Mouse (Mus musculus): ENCODE measurements around the gene Sart3. TPM values are rescaled to one million over a fixed set of nuclear protein-coding genes. Genes with fewer than 3 reads are reported as not detected.
A peak's percentile ranks its signal among the peaks of the same experiment; 100 is the strongest.

The Sart3 gene
- polyA plus RNA-seq, 1 experiment: 29.3 TPM

GRCm38 (mm10) chr5:113807712-113808111, 35.4 kb upstream of the Sart3 start:
- TF ChIP-seq CEBPB (IDR thresholded peaks at IDR 0.05; ENCODE audit: insufficient read depth, poor library complexity, severe bottlenecking) (no peak), SRF (IDR thresholded peaks at IDR 0.05; ENCODE audit: control insufficient read depth, insufficient read length, low read depth) (no peak), E2F4 (IDR thresholded peaks at IDR 0.05; ENCODE audit: insufficient read depth) (no peak), POLR2A (IDR thresholded peaks at IDR 0.05; ENCODE audit: insufficient read length, low read depth) (no peak), TCF3 (IDR thresholded peaks at IDR 0.05; ENCODE audit: insufficient read length, low read depth) (no peak), MYOG (IDR thresholded peaks at IDR 0.05; ENCODE audit: control insufficient read depth in 1 of 3, insufficient read depth in 1 of 3, insufficient read length in 2 of 3, low read depth in 2 of 3) (no peak), MAX (IDR thresholded peaks at IDR 0.05; ENCODE audit: low read depth) (no peak), MYOD1 (IDR thresholded peaks at IDR 0.05; ENCODE audit: control insufficient read depth in 1 of 3, insufficient read length in 2 of 3, low read depth in 2 of 3) (no peak), TCF12 (IDR thresholded peaks at IDR 0.05; ENCODE audit: insufficient read depth, poor library complexity, severe bottlenecking) (no peak), REST (IDR thresholded peaks at IDR 0.05; ENCODE audit: insufficient read depth, insufficient read length) (no peak), POLR2AphosphoS2 (IDR thresholded peaks at IDR 0.05; ENCODE audit: insufficient read length, low read depth) (no peak), USF1 (IDR thresholded peaks at IDR 0.05; ENCODE audit: low read depth) (no peak)
- H3K27me3 ChIP-seq (ENCODE audit: control insufficient read depth, insufficient read depth, insufficient read length): no peaks in the 10 kb centered on the region
- no peak overlapping the region for H3ac ChIP-seq (ENCODE audit: control insufficient read depth, insufficient read length)
- H3K4me3 ChIP-seq: no peak overlapping the region
- H3K4me2 ChIP-seq (ENCODE audit: low read depth): no peak overlapping the region
- H3K36me3 ChIP-seq (ENCODE audit: control insufficient read depth, insufficient read depth): no peaks in the 10 kb centered on the region
- no peaks in the 10 kb centered on the region for H3K79me2 ChIP-seq (ENCODE audit: control insufficient read depth, insufficient read depth)

DNA sequence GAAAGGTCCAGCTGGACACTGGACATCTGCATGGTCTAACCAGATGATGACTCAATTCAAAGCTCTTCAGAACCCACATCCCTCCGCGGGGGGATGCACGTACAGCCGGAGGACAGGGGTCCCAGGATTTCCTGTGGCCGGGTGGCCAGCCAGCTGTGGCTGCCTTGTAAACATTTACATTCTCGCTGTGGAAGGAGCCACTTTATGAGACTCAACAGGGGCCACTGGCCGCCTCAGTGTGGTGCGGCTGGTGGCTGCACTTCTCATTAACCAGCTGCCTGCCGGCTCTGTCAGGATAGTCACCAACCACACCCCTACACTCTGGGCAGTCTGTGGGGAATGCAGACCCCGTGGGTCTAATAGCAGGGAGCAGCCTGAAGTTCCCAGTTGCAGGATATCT, 34.1 kb upstream of the Sart3 start:
- H3ac ChIP-seq (ENCODE audit: control insufficient read depth, insufficient read length): no peak overlapping the region
- H3K27me3 ChIP-seq (ENCODE audit: control insufficient read depth, insufficient read depth, insufficient read length): no peaks in the 10 kb centered on the region
- no peaks in the 10 kb centered on the region for H3K36me3 ChIP-seq (ENCODE audit: control insufficient read depth, insufficient read depth)
- TF ChIP-seq MYOD1 (IDR thresholded peaks at IDR 0.05; ENCODE audit: control insufficient read depth in 1 of 3, insufficient read length in 2 of 3, low read depth in 2 of 3) (peak in 1 of 3 experiments; percentile 9), USF1 (IDR thresholded peaks at IDR 0.05; ENCODE audit: low read depth) (no peak), SRF (IDR thresholded peaks at IDR 0.05; ENCODE audit: control insufficient read depth, insufficient read length, low read depth) (no peak), POLR2A (IDR thresholded peaks at IDR 0.05; ENCODE audit: insufficient read length, low read depth) (no peak)
- no peaks in the 10 kb centered on the region for H3K79me2 ChIP-seq (ENCODE audit: control insufficient read depth, insufficient read depth)
- H3K4me2 ChIP-seq (ENCODE audit: low read depth): peak overlapping the region; percentile 42
- H3K4me3 ChIP-seq: no peak overlapping the region

DNA sequence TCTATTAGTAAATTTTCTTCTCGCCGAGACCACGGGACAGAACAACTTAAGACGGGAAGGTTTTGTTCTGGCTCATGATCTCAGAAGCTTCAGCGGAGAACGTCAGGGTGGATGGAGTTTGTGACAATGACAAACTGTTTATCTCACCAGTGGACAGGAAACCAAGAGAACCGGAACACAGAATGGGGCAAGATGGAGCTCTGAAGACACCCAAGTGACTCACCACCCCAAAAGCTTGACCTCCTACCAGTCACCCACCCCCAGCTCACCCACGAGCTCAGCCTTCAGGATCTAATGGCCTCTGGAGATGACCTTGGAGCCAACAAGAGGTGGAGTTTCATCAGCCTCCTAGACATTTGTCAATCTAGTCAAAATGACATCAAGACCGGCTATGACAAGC, 33.0 kb upstream of the Sart3 start:
- no peak overlapping the region for H3ac ChIP-seq (ENCODE audit: control insufficient read depth, insufficient read length)
- TF ChIP-seq USF1 (IDR thresholded peaks at IDR 0.05; ENCODE audit: low read depth) (no peak), MAX (IDR thresholded peaks at IDR 0.05; ENCODE audit: low read depth) (no peak), TCF12 (IDR thresholded peaks at IDR 0.05; ENCODE audit: insufficient read depth, poor library complexity, severe bottlenecking) (no peak), MYOG (IDR thresholded peaks at IDR 0.05; ENCODE audit: control insufficient read depth in 1 of 3, insufficient read depth in 1 of 3, insufficient read length in 2 of 3, low read depth in 2 of 3) (no peak), POLR2A (IDR thresholded peaks at IDR 0.05; ENCODE audit: insufficient read length, low read depth) (no peak), TCF3 (IDR thresholded peaks at IDR 0.05; ENCODE audit: insufficient read length, low read depth) (no peak), POLR2AphosphoS2 (IDR thresholded peaks at IDR 0.05; ENCODE audit: insufficient read length, low read depth) (no peak), MYOD1 (IDR thresholded peaks at IDR 0.05; ENCODE audit: control insufficient read depth in 1 of 3, insufficient read length in 2 of 3, low read depth in 2 of 3) (no peak), E2F4 (IDR thresholded peaks at IDR 0.05; ENCODE audit: insufficient read depth) (no peak), SRF (IDR thresholded peaks at IDR 0.05; ENCODE audit: control insufficient read depth, insufficient read length, low read depth) (no peak), REST (IDR thresholded peaks at IDR 0.05; ENCODE audit: insufficient read depth, insufficient read length) (no peak), CEBPB (IDR thresholded peaks at IDR 0.05; ENCODE audit: insufficient read depth, poor library complexity, severe bottlenecking) (no peak)
- H3K4me2 ChIP-seq (ENCODE audit: low read depth): no peak overlapping the region
- no peaks in the 10 kb centered on the region for H3K79me2 ChIP-seq (ENCODE audit: control insufficient read depth, insufficient read depth)
- H3K4me3 ChIP-seq: no peak overlapping the region
- H3K27me3 ChIP-seq (ENCODE audit: control insufficient read depth, insufficient read depth, insufficient read length): no peaks in the 10 kb centered on the region
- no peaks in the 10 kb centered on the region for H3K36me3 ChIP-seq (ENCODE audit: control insufficient read depth, insufficient read depth)

DNA sequence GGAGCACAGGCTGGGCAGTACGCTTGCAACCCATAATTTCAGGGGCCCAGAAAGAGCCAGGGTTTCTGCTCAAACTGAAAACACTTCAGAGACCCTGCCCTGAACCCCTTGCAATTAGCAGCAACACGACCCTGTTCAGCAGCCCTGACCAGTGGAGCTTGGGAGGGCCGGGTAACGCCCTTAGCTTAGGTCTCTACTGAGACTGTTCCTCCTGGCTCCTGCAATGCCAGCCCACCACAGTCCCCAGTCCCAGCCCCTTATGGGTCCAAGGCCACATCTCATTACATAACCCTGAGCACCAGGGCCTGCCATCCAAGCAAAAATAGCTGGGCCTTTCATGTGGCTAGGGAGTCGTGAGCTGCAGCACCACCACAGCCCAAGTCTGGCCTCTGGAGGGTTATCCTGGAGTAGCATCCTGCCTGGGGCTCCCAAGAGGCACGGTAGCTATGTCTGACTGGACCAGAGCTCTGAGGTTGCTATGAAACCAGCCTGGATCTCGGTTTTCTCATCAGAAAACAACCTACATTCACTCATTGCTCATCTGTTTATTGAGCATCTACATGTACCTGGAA, 32.2 kb upstream of the Sart3 start:
- H3ac ChIP-seq (ENCODE audit: control insufficient read depth, insufficient read length): no peak overlapping the region
- no peak overlapping the region for H3K4me3 ChIP-seq
- no peak for TF ChIP-seq POLR2A (IDR thresholded peaks at IDR 0.05; ENCODE audit: insufficient read length, low read depth)
- no peaks in the 10 kb centered on the region for H3K27me3 ChIP-seq (ENCODE audit: control insufficient read depth, insufficient read depth, insufficient read length)
- H3K79me2 ChIP-seq (ENCODE audit: control insufficient read depth, insufficient read depth): no peaks in the 10 kb centered on the region
- H3K36me3 ChIP-seq (ENCODE audit: control insufficient read depth, insufficient read depth): no peaks in the 10 kb centered on the region
- H3K4me2 ChIP-seq (ENCODE audit: low read depth): peak overlapping the region; percentile 20

- peak within 1 kb of the TSS; percentile 34 for H3K4me3 ChIP-seq
- peaks cover 5% of the 10 kb centered on the region for H3K79me2 ChIP-seq (ENCODE audit: control insufficient read depth, insufficient read depth)
- TF ChIP-seq MYOD1 (IDR thresholded peaks at IDR 0.05; ENCODE audit: control insufficient read depth in 1 of 3, insufficient read length in 2 of 3, low read depth in 2 of 3) (peak in 2 of 3 experiments; percentile 94 to 97), TCF12 (IDR thresholded peaks at IDR 0.05; ENCODE audit: insufficient read depth, poor library complexity, severe bottlenecking) (peak; percentile 35), CEBPB (IDR thresholded peaks at IDR 0.05; ENCODE audit: insufficient read depth, poor library complexity, severe bottlenecking) (no peak), MYOG (IDR thresholded peaks at IDR 0.05; ENCODE audit: control insufficient read depth in 1 of 3, insufficient read depth in 1 of 3, insufficient read length in 2 of 3, low read depth in 2 of 3) (peak; percentile 62 to 96 (median 95)), POLR2A (IDR thresholded peaks at IDR 0.05; ENCODE audit: insufficient read length, low read depth) (peak; percentile 97), USF1 (IDR thresholded peaks at IDR 0.05; ENCODE audit: low read depth) (no peak), MAX (IDR thresholded peaks at IDR 0.05; ENCODE audit: low read depth) (no peak), POLR2AphosphoS2 (IDR thresholded peaks at IDR 0.05; ENCODE audit: insufficient read length, low read depth) (peak; percentile 94), REST (IDR thresholded peaks at IDR 0.05; ENCODE audit: insufficient read depth, insufficient read length) (peak; percentile 51), TCF3 (IDR thresholded peaks at IDR 0.05; ENCODE audit: insufficient read length, low read depth) (peak; percentile 82), E2F4 (IDR thresholded peaks at IDR 0.05; ENCODE audit: insufficient read depth) (no peak), SRF (IDR thresholded peaks at IDR 0.05; ENCODE audit: control insufficient read depth, insufficient read length, low read depth) (no peak)
- H3ac ChIP-seq (ENCODE audit: control insufficient read depth, insufficient read length): no peak within 1 kb of the TSS
- H3K4me2 ChIP-seq (ENCODE audit: low read depth): peak within 1 kb of the TSS; percentile 79
- H3K27me3 ChIP-seq (ENCODE audit: control insufficient read depth, insufficient read depth, insufficient read length): no peaks in the 10 kb centered on the region
- no peaks in the 10 kb centered on the region for H3K36me3 ChIP-seq (ENCODE audit: control insufficient read depth, insufficient read depth)
Observed at GRCm38 (mm10) chr5:113800280-113800679, 28.0 kb upstream of the Sart3 start, which contains the start of gene Tmem119. Gene Tmem119, minus strand, starts transcription at chr5:113800516.
